Mouse (Mus musculus): Measurements from ENCODE around the gene Ccnq.

GRCm38 (mm10) chr11:78770436-78770835 is 18.9 kb upstream of the Ccnq start:
- TF ChIP-seq CTCF (IDR thresholded peaks at IDR 0.05; ENCODE audit: borderline replicate concordance, extremely low read depth, insufficient read depth, insufficient read length) (no peak), POLR2A (IDR thresholded peaks at IDR 0.05; ENCODE audit: borderline replicate concordance, extremely low read depth, insufficient read depth, insufficient read length, poor library complexity, severe bottlenecking) (no peak)

Measured in brain, embryonic 14.5 days (tissue).